Mouse (Mus musculus) gonadal fat pad, adult 2 months (tissue): Measurements from ENCODE around the gene Mdm2. TPM values are rescaled to one million over a fixed set of nuclear protein-coding genes. Genes with fewer than 3 reads are reported as not detected.
"Not testable (repeated sequence)": the region's sequence is repeated elsewhere in the genome, so short reads cannot be mapped to it uniquely, and the experiment has no call there.

Experiments used
- DNase-seq: peaks from one replicate; pipeline ENCODE4 v3.0.0-alpha.2; 2012; ENCODE audit warnings: low read depth
- polyA plus RNA-seq: library from polyadenylated mRNA; depleted of rRNA; stranded (reverse); fragments of >200 nt; gene quantifications from 2 replicates; pipeline ENCODE4 v1.2.3, GENCODE M21; 2012

Mdm2 gene
- polyA plus RNA-seq, 1 experiment = 23.3 TPM

- DNase-seq = no peak
Measured at GRCm38 (mm10) chr10:117714048-117714545, 3.5 kb upstream of the Mdm2 start.

- no peak for DNase-seq
Measured at GRCm38 (mm10) chr10:117713466-117713865, 2.9 kb upstream of the Mdm2 start.

GRCm38 (mm10) chr10:117712871-117713270, 2.3 kb upstream of the Mdm2 start:
- no peak for DNase-seq

- DNase-seq = no peak
Measured at GRCm38 (mm10) chr10:117712191-117712754, 1.7 kb upstream of the Mdm2 start.

- DNase-seq = no peak
Measured at GRCm38 (mm10) chr10:117711408-117711807, 850 bp upstream of the Mdm2 start.

GRCm38 (mm10) chr10:117709930-117710603, 491 bp downstream of the Mdm2 start:
- DNase-seq = no peak

- no peak for DNase-seq
Measured at GRCm38 (mm10) chr10:117709326-117709830, 1.2 kb downstream of the Mdm2 start.

GRCm38 (mm10) chr10:117708856-117709255, 1.7 kb downstream of the Mdm2 start:
- no peak for DNase-seq

GRCm38 (mm10) chr10:117708376-117708775, 2.2 kb downstream of the Mdm2 start:
- DNase-seq = no peak

- DNase-seq = no peak
Measured at GRCm38 (mm10) chr10:117707114-117707838, 3.3 kb downstream of the Mdm2 start.

- no peak for DNase-seq
Measured at GRCm38 (mm10) chr10:117706440-117706839, 4.1 kb downstream of the Mdm2 start.

GRCm38 (mm10) chr10:117705806-117706205, 4.8 kb downstream of the Mdm2 start:
- DNase-seq = no peak

GRCm38 (mm10) chr10:117704964-117705335, 5.6 kb downstream of the Mdm2 start:
- no peak for DNase-seq

GRCm38 (mm10) chr10:117704314-117704963, 6.1 kb downstream of the Mdm2 start:
- DNase-seq = not testable (repeated sequence)

GRCm38 (mm10) chr10:117703506-117703905, 7.1 kb downstream of the Mdm2 start:
- DNase-seq = no peak

- no peak for DNase-seq
Measured at GRCm38 (mm10) chr10:117702024-117702833, 8.3 kb downstream of the Mdm2 start.

GRCm38 (mm10) chr10:117701034-117701829, 9.3 kb downstream of the Mdm2 start:
- no peak for DNase-seq

- no peak for DNase-seq
Measured at GRCm38 (mm10) chr10:117700450-117700849, 10.1 kb downstream of the Mdm2 start.

GRCm38 (mm10) chr10:117699914-117700313, 10.6 kb downstream of the Mdm2 start:
- DNase-seq = no peak
